Mouse (Mus musculus): ENCODE measurements around the gene Piezo1.

DNA sequence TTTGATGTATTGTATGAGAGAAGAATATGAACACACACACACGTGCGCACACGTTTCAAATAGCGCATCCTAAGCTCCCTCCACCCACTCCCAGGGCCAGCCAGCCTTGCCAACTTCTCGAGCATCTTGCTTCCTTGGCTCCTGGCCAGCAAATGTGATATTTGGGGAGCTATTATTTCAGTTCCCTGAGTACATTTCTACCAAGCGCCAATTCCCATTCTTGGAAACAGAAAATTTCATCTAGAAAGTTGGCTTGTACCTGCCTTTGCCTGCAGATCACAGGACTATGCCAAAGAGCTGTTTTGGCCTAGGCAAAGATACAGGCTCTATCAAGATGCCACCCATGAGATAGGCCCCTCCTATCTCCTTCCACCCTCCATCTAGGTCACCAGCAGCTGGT is 3.7 kb upstream of the Piezo1 start:
- TF ChIP-seq SRF (IDR thresholded peaks at IDR 0.05; ENCODE audit: control insufficient read depth, insufficient read length, low read depth) (no peak), TCF3 (IDR thresholded peaks at IDR 0.05; ENCODE audit: insufficient read length, low read depth) (no peak), USF1 (IDR thresholded peaks at IDR 0.05; ENCODE audit: low read depth) (no peak)

All from myocyte (in vitro differentiated cells).